Mouse (Mus musculus): Measurements from ENCODE around the gene Cdkl3.

The Cdkl3 gene

GRCm38 (mm10) chr11:52003772-52004528, at the start of gene Cdkl3:
Gene Cdkl3 (plus strand): TSS chr11:52004221.
- no peaks in the 10 kb centered on the region for H3K36me3 ChIP-seq (ENCODE audit: control insufficient read depth, insufficient read depth, low read length, poor library complexity, severe bottlenecking)
- DNase-seq (ENCODE audit: low read depth, low spot score): peak; percentile 97
- no peaks in the 10 kb centered on the region for H3K27me3 ChIP-seq (ENCODE audit: control insufficient read depth, insufficient read depth, low read length, poor library complexity, severe bottlenecking)

GRCm38 (mm10) chr11:51956112-51956511, 47.9 kb upstream of the Cdkl3 start:
- no peaks in the 10 kb centered on the region for H3K36me3 ChIP-seq (ENCODE audit: control insufficient read depth, insufficient read depth, low read length, poor library complexity, severe bottlenecking)
- DNase-seq (ENCODE audit: low read depth, low spot score): no peak
- H3K27me3 ChIP-seq (ENCODE audit: control insufficient read depth, insufficient read depth, low read length, poor library complexity, severe bottlenecking): no peaks in the 10 kb centered on the region; the same call in 1 of the 2 replicates

GRCm38 (mm10) chr11:51957760-51958159, 46.3 kb upstream of the Cdkl3 start:
- no peak for DNase-seq (ENCODE audit: low read depth, low spot score)
- Histone ChIP-seq H3K36me3 (ENCODE audit: control insufficient read depth, insufficient read depth, low read length, poor library complexity, severe bottlenecking) (no peaks in the 10 kb centered on the region), H3K27me3 (ENCODE audit: control insufficient read depth, insufficient read depth, low read length, poor library complexity, severe bottlenecking) (no peaks in the 10 kb centered on the region; the same call in 1 of the 2 replicates)

- Histone ChIP-seq H3K36me3 (ENCODE audit: control insufficient read depth, insufficient read depth, low read length, poor library complexity, severe bottlenecking) (no peaks in the 10 kb centered on the region), H3K27me3 (ENCODE audit: control insufficient read depth, insufficient read depth, low read length, poor library complexity, severe bottlenecking) (no peaks in the 10 kb centered on the region; the same call in 1 of the 2 replicates)
- DNase-seq (ENCODE audit: low read depth, low spot score): no peak
Observed at GRCm38 (mm10) chr11:51959511-51959910, 44.5 kb upstream of the Cdkl3 start.

DNA sequence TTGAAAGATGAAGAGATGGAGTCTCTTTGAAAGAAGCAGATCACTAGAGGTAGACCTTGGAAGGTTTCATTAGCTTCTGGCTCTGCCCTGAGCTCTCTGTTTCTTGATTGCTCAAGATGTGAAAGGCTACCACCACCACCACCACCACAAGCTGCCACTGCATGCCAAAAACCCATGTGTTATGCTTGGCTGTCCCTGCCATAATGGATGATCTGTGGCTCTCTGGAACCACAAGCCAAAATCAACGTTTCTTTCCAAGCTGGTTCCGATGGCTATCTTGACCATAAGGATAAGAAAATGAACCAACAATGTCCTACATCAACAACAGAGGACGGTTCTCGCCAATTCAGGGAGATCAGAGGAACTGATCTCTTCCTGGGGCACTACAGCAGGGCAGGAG, 44.0 kb upstream of the Cdkl3 start:
- Histone ChIP-seq H3K36me3 (ENCODE audit: control insufficient read depth, insufficient read depth, low read length, poor library complexity, severe bottlenecking) (no peaks in the 10 kb centered on the region), H3K27me3 (ENCODE audit: control insufficient read depth, insufficient read depth, low read length, poor library complexity, severe bottlenecking) (no peaks in the 10 kb centered on the region; the same call in 1 of the 2 replicates)
- DNase-seq (ENCODE audit: low read depth, low spot score): no peak

DNA sequence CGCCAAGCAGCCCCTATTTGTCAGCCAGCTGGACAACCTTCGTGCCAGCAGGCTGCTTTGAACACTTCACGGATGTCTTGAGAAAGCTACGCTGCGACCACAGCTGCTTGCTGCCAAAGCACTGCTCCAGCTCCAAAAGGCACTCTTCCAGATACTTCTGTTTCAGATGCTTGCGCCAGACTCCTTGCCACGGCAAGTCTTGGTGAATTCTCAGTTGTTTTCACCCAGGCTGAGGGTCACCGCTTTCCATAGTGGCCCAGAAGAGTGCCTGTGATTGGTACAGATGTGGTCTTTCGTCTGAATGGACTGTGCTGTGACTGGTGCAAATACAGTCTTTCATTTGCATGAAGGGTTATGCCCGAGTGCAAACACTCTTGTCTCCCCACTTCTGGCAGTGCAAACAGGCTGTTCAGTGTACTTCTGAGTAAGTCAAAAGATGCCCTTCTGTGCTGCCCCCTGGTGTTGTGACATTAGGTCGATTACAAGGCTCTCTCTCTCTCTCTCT, 43.0 kb upstream of the Cdkl3 start:
- no peaks in the 10 kb centered on the region for H3K36me3 ChIP-seq (ENCODE audit: control insufficient read depth, insufficient read depth, low read length, poor library complexity, severe bottlenecking)
- H3K27me3 ChIP-seq (ENCODE audit: control insufficient read depth, insufficient read depth, low read length, poor library complexity, severe bottlenecking): no peaks in the 10 kb centered on the region; the same call in 1 of the 2 replicates
- peak; percentile 35 for DNase-seq (ENCODE audit: low read depth, low spot score)

DNA sequence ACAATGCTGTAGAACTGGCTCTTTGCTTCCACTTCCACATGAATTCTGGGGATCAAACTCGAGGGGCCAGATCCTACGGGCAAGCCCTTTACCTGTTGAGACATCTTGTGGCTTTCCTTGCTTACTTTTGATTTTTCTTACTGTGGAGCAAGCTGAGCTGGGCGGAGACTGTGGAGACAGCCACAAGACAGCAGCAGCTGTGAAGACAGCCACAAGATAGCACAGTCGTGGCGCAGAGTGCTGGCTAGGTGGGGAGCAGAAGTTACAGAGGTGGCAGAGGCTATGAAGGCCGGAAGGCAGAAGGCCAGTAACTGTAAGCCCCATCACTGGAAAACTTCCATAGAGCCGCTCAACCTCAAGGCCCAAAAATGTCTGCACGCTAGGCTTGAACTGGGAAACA, 42.3 kb upstream of the Cdkl3 start:
- DNase-seq (ENCODE audit: low read depth, low spot score): no peak
- H3K36me3 ChIP-seq (ENCODE audit: control insufficient read depth, insufficient read depth, low read length, poor library complexity, severe bottlenecking): no peaks in the 10 kb centered on the region

DNA sequence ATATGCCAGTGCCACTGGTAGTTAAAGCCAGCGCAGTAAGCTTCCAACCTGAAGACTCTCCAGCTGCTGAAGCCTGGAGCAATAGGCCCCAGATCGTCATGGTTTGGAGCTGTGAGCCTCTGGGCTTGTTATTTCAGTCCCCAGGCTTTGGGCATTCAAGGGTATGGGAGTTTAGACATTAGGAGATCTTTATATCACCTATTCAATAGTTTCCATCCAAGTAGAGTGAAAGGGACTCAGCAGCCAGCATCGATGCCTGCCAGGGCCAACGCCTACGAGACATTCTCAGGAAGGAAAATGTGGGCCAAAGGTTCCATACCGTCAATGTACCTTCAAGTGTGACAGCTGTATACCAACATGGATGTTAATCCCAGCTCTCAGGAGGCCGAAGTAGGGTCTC, 41.7 kb upstream of the Cdkl3 start:
- H3K36me3 ChIP-seq (ENCODE audit: control insufficient read depth, insufficient read depth, low read length, poor library complexity, severe bottlenecking): no peaks in the 10 kb centered on the region
- DNase-seq (ENCODE audit: low read depth, low spot score): no peak

More for the DNA sequence above, 42.3 kb upstream of the Cdkl3 start:
- H3K27me3 ChIP-seq (ENCODE audit: control insufficient read depth, insufficient read depth, low read length, poor library complexity, severe bottlenecking): no peaks in the 10 kb centered on the region; the same call in 1 of the 2 replicates

GRCm38 (mm10) chr11:51966651-51967050, 37.4 kb upstream of the Cdkl3 start:
- H3K27me3 ChIP-seq (ENCODE audit: control insufficient read depth, insufficient read depth, low read length, poor library complexity, severe bottlenecking): no peaks in the 10 kb centered on the region
- DNase-seq (ENCODE audit: low read depth, low spot score): no peak
- H3K36me3 ChIP-seq (ENCODE audit: control insufficient read depth, insufficient read depth, low read length, poor library complexity, severe bottlenecking): peaks cover under 1% of the 10 kb centered on the region; the same call in 1 of the 2 replicates

More for the DNA sequence above, 41.7 kb upstream of the Cdkl3 start:
- H3K27me3 ChIP-seq (ENCODE audit: control insufficient read depth, insufficient read depth, low read length, poor library complexity, severe bottlenecking): no peaks in the 10 kb centered on the region; the same call in 1 of the 2 replicates

DNA sequence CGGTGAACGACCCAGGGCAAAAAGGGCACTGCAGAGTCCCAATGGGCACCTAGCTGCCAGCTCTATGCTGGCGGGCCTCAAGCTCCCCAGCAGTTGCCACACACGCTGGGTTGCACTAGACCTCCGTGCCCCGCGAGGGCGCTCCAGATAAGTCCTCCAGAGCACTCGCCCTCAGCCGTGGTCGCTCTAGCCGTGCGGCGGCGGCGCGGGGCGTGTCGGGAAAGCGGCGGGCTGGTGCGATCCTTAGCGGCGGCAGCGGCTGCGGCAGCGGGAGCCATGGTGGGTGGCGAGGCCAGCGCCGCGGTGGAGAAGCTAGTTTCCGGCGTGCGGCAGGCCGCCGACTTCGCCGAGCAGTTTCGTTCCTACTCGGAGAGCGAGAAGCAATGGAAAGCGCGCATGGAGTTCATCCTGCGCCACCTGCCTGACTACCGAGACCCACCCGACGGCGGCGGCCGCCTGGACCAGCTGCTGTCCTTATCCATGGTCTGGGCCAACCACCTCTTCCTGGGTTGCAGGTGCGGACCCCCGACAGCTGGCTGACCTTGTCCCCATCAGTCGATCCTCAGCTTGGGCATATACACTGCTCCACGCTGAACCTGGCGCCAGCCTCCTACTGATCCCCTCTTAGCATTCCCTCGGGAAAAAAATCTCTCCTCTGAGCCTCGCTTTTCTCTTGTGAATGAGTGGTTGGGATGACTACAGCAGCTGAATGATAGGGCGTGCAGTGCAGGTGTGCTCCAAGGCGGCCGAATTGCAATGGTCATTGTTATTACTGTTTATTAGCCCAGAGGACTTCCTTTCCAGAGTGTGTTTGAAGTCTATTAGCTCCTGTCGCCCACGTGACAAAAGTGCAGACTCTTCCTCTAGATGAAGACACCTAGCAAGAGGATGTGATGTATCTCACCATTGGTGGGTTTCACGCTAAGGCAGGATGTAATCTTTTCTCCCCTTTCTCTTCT, 36.3 kb upstream of the Cdkl3 start, which contains the start of gene Cdkn2aipnl:
Gene Cdkn2aipnl, plus strand, starts transcription at position 219 of the 959 bp plus-strand sequence.
- peaks cover 6% of the 10 kb centered on the region for H3K36me3 ChIP-seq (ENCODE audit: control insufficient read depth, insufficient read depth, low read length, poor library complexity, severe bottlenecking)
- DNase-seq (ENCODE audit: low read depth, low spot score): peak; percentile 98
- H3K27me3 ChIP-seq (ENCODE audit: control insufficient read depth, insufficient read depth, low read length, poor library complexity, severe bottlenecking): no peaks in the 10 kb centered on the region

- Histone ChIP-seq H3K27me3 (ENCODE audit: control insufficient read depth, insufficient read depth, low read length, poor library complexity, severe bottlenecking) (no peaks in the 10 kb centered on the region), H3K36me3 (ENCODE audit: control insufficient read depth, insufficient read depth, low read length, poor library complexity, severe bottlenecking) (peaks cover 9% of the 10 kb centered on the region)
- peak; percentile 25 for DNase-seq (ENCODE audit: low read depth, low spot score)
Observed at GRCm38 (mm10) chr11:51968896-51969295, 35.1 kb upstream of the Cdkl3 start.

DNA sequence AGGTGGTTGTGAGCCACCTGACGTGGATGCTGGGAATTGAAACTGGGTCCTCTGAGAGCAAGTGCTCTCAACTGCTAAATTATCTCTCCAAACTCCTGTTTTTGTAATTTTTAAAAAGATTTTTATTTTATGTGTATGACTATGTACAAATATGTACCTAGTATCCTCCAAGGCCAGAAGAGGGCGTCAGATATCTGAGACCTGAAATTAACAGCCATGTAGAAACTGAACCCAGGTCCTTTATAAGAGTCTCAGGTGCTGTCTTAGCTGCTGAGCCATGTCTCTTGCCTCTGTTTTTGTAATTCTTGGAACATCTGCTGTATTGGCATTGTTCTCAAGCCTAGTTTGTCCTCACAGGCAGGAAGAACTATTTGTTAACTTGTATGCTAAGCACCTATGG, 34.5 kb upstream of the Cdkl3 start:
- H3K27me3 ChIP-seq (ENCODE audit: control insufficient read depth, insufficient read depth, low read length, poor library complexity, severe bottlenecking): no peaks in the 10 kb centered on the region
- peaks cover 12% of the 10 kb centered on the region for H3K36me3 ChIP-seq (ENCODE audit: control insufficient read depth, insufficient read depth, low read length, poor library complexity, severe bottlenecking)
- peak; percentile 33 for DNase-seq (ENCODE audit: low read depth, low spot score)

GRCm38 (mm10) chr11:51971644-51972043, 32.4 kb upstream of the Cdkl3 start:
- no peak for DNase-seq (ENCODE audit: low read depth, low spot score)
- Histone ChIP-seq H3K27me3 (ENCODE audit: control insufficient read depth, insufficient read depth, low read length, poor library complexity, severe bottlenecking) (no peaks in the 10 kb centered on the region), H3K36me3 (ENCODE audit: control insufficient read depth, insufficient read depth, low read length, poor library complexity, severe bottlenecking) (peaks cover 16% of the 10 kb centered on the region)

DNA sequence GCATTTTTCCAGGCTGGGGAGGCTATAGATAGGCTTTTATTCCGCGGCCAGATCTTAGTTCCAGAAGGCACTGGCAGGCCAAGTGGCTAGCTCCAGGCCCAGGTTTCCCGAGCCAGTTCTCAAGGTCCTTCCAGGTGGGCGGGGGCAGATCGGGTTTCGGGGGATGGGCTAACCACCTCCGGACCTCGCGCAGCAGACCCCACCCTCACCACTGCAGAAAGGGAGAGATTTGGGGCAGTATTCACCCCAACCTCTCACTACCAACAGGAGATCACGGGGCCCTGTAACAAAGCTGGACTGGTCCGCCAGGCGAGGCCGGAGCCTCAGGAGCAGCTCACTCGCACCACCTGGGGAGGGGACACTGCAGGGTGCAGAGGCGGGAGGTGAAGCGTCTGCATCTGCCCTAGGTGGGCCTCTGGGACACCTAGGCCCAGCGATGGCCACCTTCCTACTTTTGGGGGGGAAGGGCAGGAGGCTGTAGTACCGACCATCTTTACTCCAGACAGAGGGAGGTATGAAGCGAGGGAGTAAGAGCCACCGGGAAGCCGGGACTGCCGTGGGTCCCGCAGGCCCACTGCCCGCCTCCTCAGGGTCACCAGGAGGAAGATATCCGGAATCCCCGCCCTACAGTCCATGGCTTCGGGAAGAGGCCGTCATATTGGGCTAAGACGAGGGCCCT, 4.3 kb upstream of the Cdkl3 start:
- peaks cover 3% of the 10 kb centered on the region; the same call in 1 of the 2 replicates for H3K36me3 ChIP-seq (ENCODE audit: control insufficient read depth, insufficient read depth, low read length, poor library complexity, severe bottlenecking)
- H3K27me3 ChIP-seq (ENCODE audit: control insufficient read depth, insufficient read depth, low read length, poor library complexity, severe bottlenecking): no peaks in the 10 kb centered on the region
- peak; percentile 67 for DNase-seq (ENCODE audit: low read depth, low spot score)
